Mouse (Mus musculus) cerebellum, postnatal 14 days (tissue): ENCODE results near the gene Vmn1r123.
"Not testable (repeated sequence)": the region's sequence is repeated elsewhere in the genome, so short reads cannot be mapped to it uniquely, and the experiment has no call there.

Experiments
- DNase-seq, 2 experiments: peaks; one replicate each; pipeline ENCODE4 v3.0.0; 2021; ENCODE audit warnings: mixed read lengths in 2 of 2

The Vmn1r123 gene

GRCm38 (mm10) chr7:21161885-21162284 lies at the start of gene Vmn1r123:
TSS of gene Vmn1r123 (plus strand) at chr7:21162185.
- not testable (repeated sequence) for DNase-seq

GRCm38 (mm10) chr7:21134028-21134427 lies 28.0 kb upstream of the Vmn1r123 start, which contains the start of gene Vmn1r122:
TSS of gene Vmn1r122 (minus strand) at chr7:21134128.
- DNase-seq, result not testable (repeated sequence)

GRCm38 (mm10) chr7:21190323-21190722 lies 28.3 kb downstream of the Vmn1r123 start, which contains the start of gene Gm5157:
TSS of gene Gm5157 (minus strand) at chr7:21190423.
- not testable (repeated sequence) for DNase-seq
